Comparison of ENCODE assay signal across 8 mouse cellular contexts in the genomic region with DNA sequence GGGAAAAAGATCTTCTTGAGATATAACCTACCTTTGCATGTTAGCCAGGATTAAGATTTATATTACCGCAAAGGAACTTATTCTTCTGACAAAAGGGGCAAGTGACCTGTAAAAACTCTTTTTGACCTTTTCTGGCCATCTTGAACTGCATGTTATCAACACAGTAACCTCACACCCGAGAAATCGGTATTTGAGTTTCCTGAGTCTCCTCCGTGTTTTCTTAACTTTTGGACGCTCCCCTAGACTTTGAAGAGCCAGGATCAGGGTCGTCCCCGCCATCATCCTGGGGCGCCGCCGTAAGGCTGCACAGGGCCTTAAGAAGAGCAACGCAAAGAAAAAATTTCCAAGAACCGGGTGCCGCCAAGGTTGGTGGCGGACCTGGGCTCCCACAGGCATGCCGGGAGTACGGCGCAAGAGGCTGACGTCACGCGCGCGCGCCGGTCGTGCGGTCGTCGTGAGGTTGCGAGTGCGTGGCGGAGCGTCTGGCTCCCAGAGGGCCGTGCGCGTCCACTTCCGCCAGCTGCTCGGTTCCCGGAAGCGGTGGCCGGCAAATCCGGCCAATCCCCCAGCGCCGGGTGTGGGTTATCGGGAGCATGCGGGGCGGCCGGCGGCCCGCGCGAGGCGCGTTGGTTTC. TPM values are rescaled to one million over a fixed set of nuclear protein-coding genes. Genes with fewer than 3 reads are reported as not detected.
A peak's percentile ranks its signal among the peaks of the same experiment; 100 is the strongest.
DNase-seq lines count a peak whose midpoint lies in the region; ATAC-seq lines count a peak whose summit lies in the region.

A gene (plus strand): TSS at position 485 of the 634 bp plus-strand sequence.

- peaks cover 28% of the 10 kb centered on the region for H3K36me3 ChIP-seq in hindbrain, embryonic 15.5 days

- peak within 1 kb of the TSS; percentile 78 for H3K4me3 ChIP-seq in hindbrain, embryonic 15.5 days

- H3K27me3 ChIP-seq in hindbrain, embryonic 15.5 days, result no peaks in the 10 kb centered on the region

- H3K9ac ChIP-seq in hindbrain, embryonic 15.5 days, result peak within 1 kb of the TSS; percentile 73

- peaks cover 22% of the 10 kb centered on the region for H3K4me1 ChIP-seq in hindbrain, embryonic 15.5 days (replicated peaks)

- WGBS in hindbrain, embryonic 15.5 days, result under 1% methylated on average over 50 of the region's 53 CpGs

- H3K27ac ChIP-seq in hindbrain, embryonic 15.5 days (replicated peaks), result peak within 1 kb of the TSS; percentile 80

- peak within 1 kb of the TSS; percentile 82 for H3K4me2 ChIP-seq in hindbrain, embryonic 15.5 days

- ATAC-seq in hindbrain, embryonic 15.5 days (ENCODE audit: low FRiP score, low read depth), result peak; percentile 98

- DNase-seq in T-cell, adult 2 months (ENCODE audit: low spot score), result peak; percentile 94
- DNase-seq in cerebellum, postnatal 36 days, result peak; percentile 99
- DNase-seq in frontal cortex, postnatal 36 days (ENCODE audit: low spot score in 2 of 2), result peak; percentile 99
- peak; percentile 95 for DNase-seq in left cerebral cortex, adult 11 months (ENCODE audit: low spot score)
- DNase-seq in lung, postnatal 4 days, result peak; percentile 97 to 98
- peak; percentile 93 for DNase-seq in retina, postnatal 7 days (ENCODE audit: low read depth, low spot score)
- peak; percentile 94 for DNase-seq in urinary bladder, adult 2 months (ENCODE audit: low spot score)

- no peaks in the 10 kb centered on the region for H3K9me3 ChIP-seq in hindbrain, embryonic 15.5 days

RNA-seq across cellular contexts. Expression of the gene that starts here (rescaled TPM):
- 140 and 141 TPM in 2 replicates for polyA plus RNA-seq in hindbrain, embryonic 15.5 days (2015; fragmentation: Nextera tagmentation; extraction: Ambion mirVana)
- polyA plus RNA-seq in urinary bladder, adult 2 months (2012; rRNA removed), result 134 and 160 TPM in 2 replicates

Comparison
In these comparisons a context has a peak if more than half of its experiments do, and no peak if none do; other contexts are left out.
1. Peak in every context shown above with its lines: DNase-seq, ATAC-seq, H3K4me3 ChIP-seq and H3K27ac ChIP-seq.